Mouse (Mus musculus): Measurements from ENCODE around the gene Gm17334. TPM values are rescaled to one million over a fixed set of nuclear protein-coding genes. Genes with fewer than 3 reads are reported as not detected.

Gm17334 gene
- polyA plus RNA-seq (2011; ENCODE audit: insufficient read length, low read depth, missing spikeins), result not detected in 2 replicates

- peaks cover 3% of the 10 kb centered on the region; the same call in 1 of the 2 replicates for H3K4me1 ChIP-seq (ENCODE audit: control insufficient read depth, insufficient read depth, low read length)
- no peak within 1 kb of the TSS for H3K27ac ChIP-seq (ENCODE audit: insufficient read depth, low read length)
- TF ChIP-seq POLR2A (IDR thresholded peaks at IDR 0.05; ENCODE audit: low read depth, low read length) (no peak), CTCF (IDR thresholded peaks at IDR 0.05; ENCODE audit: borderline replicate concordance, insufficient read depth, low read length) (no peak)
- H3K4me3 ChIP-seq (ENCODE audit: insufficient read depth, low read length), result no peak within 1 kb of the TSS
These were observed at the start of gene Gm17334 for GRCm38 (mm10) chr11:53773087-53773486. TSS of gene Gm17334 (minus strand) at chr11:53773187.

GRCm38 (mm10) chr11:53821945-53822338, 49.0 kb upstream of the Gm17334 start:
- no peak overlapping the region for H3K27ac ChIP-seq (ENCODE audit: insufficient read depth, low read length)
- H3K4me3 ChIP-seq (ENCODE audit: insufficient read depth, low read length), result no peak overlapping the region
- no peaks in the 10 kb centered on the region for H3K4me1 ChIP-seq (ENCODE audit: control insufficient read depth, insufficient read depth, low read length)
- TF ChIP-seq CTCF (IDR thresholded peaks at IDR 0.05; ENCODE audit: borderline replicate concordance, insufficient read depth, low read length), result no peak
- TF ChIP-seq POLR2A (IDR thresholded peaks at IDR 0.05; ENCODE audit: low read depth, low read length), result no peak

DNA sequence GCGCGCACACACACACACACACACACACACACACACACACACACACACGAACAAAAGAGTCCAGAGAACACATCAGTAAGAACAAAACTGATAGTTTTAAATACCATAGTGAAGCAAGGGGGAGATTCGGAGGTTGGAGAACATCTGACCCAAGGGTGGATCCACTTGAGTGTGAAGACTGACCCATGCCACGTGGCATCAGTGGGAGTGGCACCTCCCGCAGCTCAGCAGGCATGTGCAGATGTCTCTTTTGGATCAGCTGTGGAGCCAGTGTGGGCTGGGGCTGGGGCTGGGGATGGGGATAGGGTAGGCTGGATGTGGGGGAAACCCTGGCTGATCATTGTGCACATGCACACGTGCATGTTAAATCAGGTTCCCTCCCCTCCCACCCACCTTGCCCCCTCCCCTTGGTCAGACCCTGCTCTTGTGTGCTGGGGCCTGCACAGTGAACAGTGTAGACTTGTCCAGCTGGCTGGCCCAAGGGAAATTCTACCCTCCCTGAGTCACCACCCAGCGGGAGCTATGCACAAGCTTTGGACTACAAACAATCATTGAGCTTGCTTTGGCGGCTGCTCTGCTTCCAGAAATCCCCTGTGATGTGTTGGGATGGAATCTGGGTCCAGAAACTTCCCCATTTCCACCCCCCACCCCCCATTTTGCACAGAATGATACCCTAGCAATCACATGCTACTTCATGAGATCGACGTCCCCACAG, 48.4 kb upstream of the Gm17334 start:
- Histone ChIP-seq H3K27ac (ENCODE audit: insufficient read depth, low read length) (no peak overlapping the region), H3K4me1 (ENCODE audit: control insufficient read depth, insufficient read depth, low read length) (no peaks in the 10 kb centered on the region), H3K4me3 (ENCODE audit: insufficient read depth, low read length) (no peak overlapping the region)
- no peak for TF ChIP-seq POLR2A (IDR thresholded peaks at IDR 0.05; ENCODE audit: low read depth, low read length)
- no peak for TF ChIP-seq CTCF (IDR thresholded peaks at IDR 0.05; ENCODE audit: borderline replicate concordance, insufficient read depth, low read length)

DNA sequence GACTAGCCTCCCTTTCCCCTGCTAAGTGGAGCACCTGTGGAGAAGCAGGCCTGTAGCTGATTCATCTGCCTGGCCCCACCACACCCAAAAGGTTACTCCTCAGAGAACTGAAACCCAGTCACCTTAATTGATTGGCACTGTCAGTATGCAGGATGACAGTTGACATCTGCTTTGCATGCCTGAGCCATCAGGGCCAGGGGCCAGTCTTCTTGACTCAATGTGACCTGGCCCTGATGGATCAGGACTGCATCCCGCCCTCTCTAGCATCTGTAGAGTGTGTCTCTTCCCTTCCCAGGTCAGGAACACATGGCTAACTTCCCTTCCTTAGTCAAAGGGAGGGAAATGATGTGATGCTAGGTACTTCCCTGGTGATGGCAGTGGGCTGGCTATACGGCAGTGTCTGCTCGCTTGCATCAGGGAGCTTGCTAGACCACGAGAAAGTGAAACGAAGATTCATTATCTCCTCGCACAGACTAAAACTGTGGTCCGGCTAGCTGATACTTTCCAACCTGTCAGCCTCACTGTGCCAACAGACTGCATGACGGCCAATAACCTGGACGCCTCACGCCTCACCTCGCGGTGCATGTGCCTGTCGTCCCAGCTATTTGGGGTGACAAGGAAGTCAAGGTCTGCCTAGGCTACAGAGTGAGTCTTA, 47.7 kb upstream of the Gm17334 start:
- no peak overlapping the region for H3K4me3 ChIP-seq (ENCODE audit: insufficient read depth, low read length)
- TF ChIP-seq CTCF (IDR thresholded peaks at IDR 0.05; ENCODE audit: borderline replicate concordance, insufficient read depth, low read length), result no peak
- TF ChIP-seq POLR2A (IDR thresholded peaks at IDR 0.05; ENCODE audit: low read depth, low read length), result no peak
- no peak overlapping the region for H3K27ac ChIP-seq (ENCODE audit: insufficient read depth, low read length)
- H3K4me1 ChIP-seq (ENCODE audit: control insufficient read depth, insufficient read depth, low read length), result no peaks in the 10 kb centered on the region

DNA sequence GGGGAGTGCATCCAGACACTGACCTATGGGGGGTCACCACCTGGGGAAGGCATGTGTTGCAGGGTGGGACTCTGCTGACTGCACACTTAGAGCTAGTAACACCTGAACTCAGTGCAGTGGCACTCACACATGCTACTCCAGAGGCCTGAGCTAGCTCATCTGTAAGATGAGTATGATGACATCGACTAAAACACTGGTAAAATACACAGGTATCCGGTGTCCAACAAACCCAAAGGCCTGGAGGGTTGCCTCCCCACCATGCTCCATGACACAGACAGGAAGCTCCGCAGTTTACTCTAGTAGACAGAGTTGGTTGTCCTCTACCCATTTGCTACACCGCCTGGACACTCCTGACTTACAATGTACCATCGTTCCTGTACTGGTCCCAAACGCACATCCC, 46.5 kb upstream of the Gm17334 start:
- H3K4me1 ChIP-seq (ENCODE audit: control insufficient read depth, insufficient read depth, low read length), result no peaks in the 10 kb centered on the region
- H3K27ac ChIP-seq (ENCODE audit: insufficient read depth, low read length), result no peak overlapping the region
- no peak overlapping the region for H3K4me3 ChIP-seq (ENCODE audit: insufficient read depth, low read length)
- no peak for TF ChIP-seq POLR2A (IDR thresholded peaks at IDR 0.05; ENCODE audit: low read depth, low read length)

- TF ChIP-seq CTCF (IDR thresholded peaks at IDR 0.05; ENCODE audit: borderline replicate concordance, insufficient read depth, low read length), result no peak
- Histone ChIP-seq H3K4me1 (ENCODE audit: control insufficient read depth, insufficient read depth, low read length) (no peaks in the 10 kb centered on the region), H3K27ac (ENCODE audit: insufficient read depth, low read length) (no peak overlapping the region), H3K4me3 (ENCODE audit: insufficient read depth, low read length) (no peak overlapping the region)
These were observed 45.8 kb upstream of the Gm17334 start for GRCm38 (mm10) chr11:53818794-53819193.

DNA sequence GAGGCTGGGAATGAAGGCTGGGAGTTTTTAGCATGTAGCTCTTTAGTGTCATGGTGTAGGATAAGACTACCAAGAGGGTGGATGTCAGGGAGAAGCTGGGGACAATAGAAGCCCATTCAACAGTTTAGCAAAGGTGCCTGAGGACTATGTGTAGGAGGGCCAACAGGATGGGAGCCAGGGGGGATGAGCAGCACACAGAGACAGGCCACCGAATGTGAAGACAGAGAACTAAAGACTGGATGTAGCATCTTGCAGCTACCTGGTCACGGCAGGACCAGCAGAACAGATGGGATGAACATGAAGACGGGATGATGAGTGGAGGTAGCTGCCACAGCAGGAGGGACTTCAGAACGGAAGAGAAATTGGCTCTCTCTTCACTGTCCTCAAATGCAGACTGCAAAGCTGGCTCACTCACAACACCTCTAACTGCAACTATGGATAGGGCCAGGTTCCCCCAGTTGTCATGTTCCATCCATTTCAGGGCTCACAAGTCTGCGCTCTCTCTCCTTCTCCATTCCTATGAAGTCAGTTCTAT, 43.9 kb upstream of the Gm17334 start:
- TF ChIP-seq POLR2A (IDR thresholded peaks at IDR 0.05; ENCODE audit: low read depth, low read length) (no peak), CTCF (IDR thresholded peaks at IDR 0.05; ENCODE audit: borderline replicate concordance, insufficient read depth, low read length) (no peak)
- Histone ChIP-seq H3K4me1 (ENCODE audit: control insufficient read depth, insufficient read depth, low read length) (no peaks in the 10 kb centered on the region), H3K27ac (ENCODE audit: insufficient read depth, low read length) (no peak overlapping the region), H3K4me3 (ENCODE audit: insufficient read depth, low read length) (no peak overlapping the region)

DNA sequence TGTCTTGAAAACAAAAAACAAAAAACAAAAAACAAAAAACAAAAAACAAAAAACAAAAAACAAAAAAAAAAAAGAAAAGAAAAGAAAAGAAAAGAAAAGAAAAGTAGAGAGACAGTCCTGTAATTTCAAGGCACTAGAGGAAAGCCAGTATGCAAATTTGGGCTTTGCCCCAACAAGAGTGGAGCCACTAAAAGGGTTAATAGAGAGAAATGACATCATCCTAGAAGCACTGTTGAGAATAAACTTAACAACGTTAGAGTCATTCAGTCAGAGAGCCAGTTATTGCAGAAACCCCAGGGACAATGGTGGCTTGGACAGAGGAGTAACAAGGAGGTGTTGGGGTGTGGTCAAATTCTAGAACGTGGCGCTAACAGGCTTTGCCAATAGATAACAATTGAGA, 41.8 kb upstream of the Gm17334 start:
- TF ChIP-seq CTCF (IDR thresholded peaks at IDR 0.05; ENCODE audit: borderline replicate concordance, insufficient read depth, low read length), result no peak
- TF ChIP-seq POLR2A (IDR thresholded peaks at IDR 0.05; ENCODE audit: low read depth, low read length), result no peak
- H3K27ac ChIP-seq (ENCODE audit: insufficient read depth, low read length), result no peak overlapping the region
- no peaks in the 10 kb centered on the region for H3K4me1 ChIP-seq (ENCODE audit: control insufficient read depth, insufficient read depth, low read length)
- no peak overlapping the region for H3K4me3 ChIP-seq (ENCODE audit: insufficient read depth, low read length)

DNA sequence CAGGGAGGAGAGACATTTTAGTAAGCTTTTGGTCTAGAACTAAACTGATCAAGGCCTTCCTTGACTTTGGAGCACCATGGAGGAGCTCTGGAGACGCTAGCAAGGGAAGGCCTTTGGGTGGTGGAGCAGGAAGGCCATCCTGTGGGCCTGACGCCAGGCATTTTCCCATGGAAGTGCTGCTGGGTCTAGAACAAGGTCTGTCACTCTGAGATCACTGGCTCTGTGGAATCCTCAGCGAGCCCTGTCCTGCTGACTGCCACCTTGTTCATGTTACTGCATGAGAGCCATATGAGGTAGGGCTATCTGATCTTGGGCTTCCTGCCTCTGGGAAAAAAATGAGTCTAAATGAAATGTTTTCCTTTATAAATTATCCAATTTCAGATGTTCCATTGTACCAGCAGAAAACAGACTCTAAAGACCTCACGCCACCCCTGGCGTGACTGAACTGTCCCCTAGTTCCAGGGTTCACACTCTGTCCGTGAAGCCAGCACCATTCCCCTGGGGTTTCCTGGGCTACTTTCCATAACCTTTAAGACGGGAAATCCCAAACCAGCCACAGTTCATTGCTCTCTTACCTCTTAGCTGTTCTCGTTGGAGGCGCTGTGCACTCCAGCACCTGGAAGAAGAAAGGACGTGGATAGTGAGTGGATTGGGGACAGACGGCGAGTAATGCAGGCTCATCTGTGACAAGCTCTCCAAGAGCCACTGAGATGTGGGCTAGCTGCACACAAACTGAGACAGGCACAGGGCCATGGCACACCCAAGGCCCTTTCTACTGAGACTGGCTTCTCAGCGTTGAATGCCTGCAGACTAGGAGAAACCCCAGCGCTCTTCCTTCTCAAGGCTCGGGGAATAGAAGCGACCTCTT, 40.2 kb upstream of the Gm17334 start:
- H3K27ac ChIP-seq (ENCODE audit: insufficient read depth, low read length), result no peak overlapping the region
- no peak overlapping the region for H3K4me3 ChIP-seq (ENCODE audit: insufficient read depth, low read length)
- H3K4me1 ChIP-seq (ENCODE audit: control insufficient read depth, insufficient read depth, low read length), result no peaks in the 10 kb centered on the region
- TF ChIP-seq POLR2A (IDR thresholded peaks at IDR 0.05; ENCODE audit: low read depth, low read length), result no peak
- TF ChIP-seq CTCF (IDR thresholded peaks at IDR 0.05; ENCODE audit: borderline replicate concordance, insufficient read depth, low read length), result no peak
